Mouse (Mus musculus): ENCODE results near the gene Pgm5.
A peak's percentile ranks its signal among the peaks of the same experiment; 100 is the strongest.

The Pgm5 gene

GRCm38 (mm10) chr19:24667527-24667926, 194.1 kb downstream of the Pgm5 start:
- no peak for DNase-seq (ENCODE audit: low spot score in 2 of 2)

DNA sequence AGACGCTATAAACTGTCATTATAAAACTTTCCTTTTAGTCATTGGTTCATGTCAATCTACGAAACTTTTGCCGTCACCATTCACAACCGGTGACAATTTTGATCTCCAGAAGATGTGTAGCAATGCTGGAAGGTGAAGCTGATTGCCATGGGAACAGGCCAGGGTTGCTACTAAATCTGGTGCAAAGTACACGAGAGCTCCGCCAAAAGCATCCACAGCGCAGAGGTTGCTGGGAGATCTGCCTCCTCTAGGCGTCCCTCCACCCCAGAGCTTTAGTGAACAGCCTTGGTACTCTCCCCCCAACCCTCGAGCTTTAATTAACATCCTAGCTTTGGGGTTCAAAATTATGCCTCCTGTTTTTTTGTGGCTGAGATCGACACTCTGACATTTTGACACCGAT, 195.9 kb downstream of the Pgm5 start:
- DNase-seq (ENCODE audit: low spot score in 2 of 2), result no peak

- no peak for DNase-seq (ENCODE audit: low spot score in 2 of 2)
Observed at GRCm38 (mm10) chr19:24662346-24662745, 199.3 kb downstream of the Pgm5 start.

- DNase-seq (ENCODE audit: low spot score in 2 of 2), result no peak
Observed at GRCm38 (mm10) chr19:24656981-24657380, 204.7 kb downstream of the Pgm5 start.

DNA sequence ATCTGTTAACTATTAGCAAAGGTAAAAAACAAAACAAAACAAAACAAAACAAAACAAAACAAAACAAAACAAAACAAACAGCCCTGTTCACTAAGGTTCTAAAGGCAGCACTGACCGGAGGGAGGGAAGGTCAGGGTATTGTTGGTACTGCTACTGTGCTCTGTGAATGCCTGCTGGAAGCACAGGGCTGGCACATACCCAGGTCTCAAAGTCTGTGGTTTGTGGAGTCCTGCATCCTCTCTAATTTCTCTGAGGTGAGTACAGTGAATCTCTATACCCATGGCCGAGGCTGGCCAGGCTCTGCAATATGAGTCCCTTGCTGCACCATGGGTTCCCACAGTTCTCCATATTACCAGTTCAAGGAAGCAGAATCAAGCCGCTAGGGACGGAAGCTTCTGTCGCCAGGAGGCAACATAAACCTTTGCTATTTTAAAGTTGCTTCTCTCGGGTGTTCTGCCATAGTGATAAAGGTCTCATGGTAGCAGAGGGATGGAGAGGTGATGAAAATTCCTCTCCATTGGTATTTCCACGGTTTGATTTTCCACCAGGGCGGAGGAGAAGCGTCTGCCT, 208.3 kb downstream of the Pgm5 start:
- DNase-seq (ENCODE audit: low spot score in 2 of 2), result no peak

- DNase-seq (ENCODE audit: low spot score in 2 of 2), result no peak
Observed at GRCm38 (mm10) chr19:24652342-24653019, 209.2 kb downstream of the Pgm5 start.

DNA sequence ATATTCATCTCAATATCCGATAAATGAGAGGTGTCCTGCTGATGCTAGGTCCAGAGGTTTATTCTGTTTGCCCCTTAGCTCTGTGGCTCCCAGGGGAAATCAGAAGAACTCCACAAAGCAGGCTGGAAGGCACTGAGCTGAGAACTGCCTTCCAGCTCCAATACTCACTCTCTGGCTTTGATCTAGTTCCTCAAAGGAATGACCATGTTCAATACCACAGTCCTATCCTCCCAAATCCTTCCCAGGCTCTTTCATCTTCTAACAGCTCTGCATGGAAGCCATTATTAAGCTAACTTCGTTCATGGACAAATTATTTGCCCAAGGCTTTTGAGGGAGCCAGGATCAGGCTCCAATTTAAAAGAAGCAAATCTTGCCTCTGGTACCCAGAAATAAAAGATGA, 210.1 kb downstream of the Pgm5 start:
- DNase-seq (ENCODE audit: low spot score in 2 of 2), result no peak

DNA sequence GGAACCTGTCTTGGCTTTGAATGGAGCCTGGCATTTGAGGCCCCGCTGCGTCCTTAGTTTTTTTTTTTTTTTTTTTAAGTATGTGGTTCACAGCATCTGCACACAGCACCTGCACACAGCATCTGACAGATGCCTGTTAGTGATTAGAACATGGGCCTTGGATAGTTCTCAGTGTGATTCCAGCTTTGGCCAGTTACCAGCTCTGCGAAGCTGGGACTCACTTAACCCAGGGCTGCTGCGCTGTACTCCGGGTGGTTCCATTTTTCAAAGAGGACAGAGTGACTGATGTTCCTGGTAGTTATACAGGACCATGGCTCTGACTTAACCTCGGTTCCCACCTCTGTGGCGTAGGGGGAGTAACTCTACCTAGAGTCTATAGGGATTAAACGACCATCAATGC, 211.2 kb downstream of the Pgm5 start:
- no peak for DNase-seq (ENCODE audit: low spot score in 2 of 2)

DNA sequence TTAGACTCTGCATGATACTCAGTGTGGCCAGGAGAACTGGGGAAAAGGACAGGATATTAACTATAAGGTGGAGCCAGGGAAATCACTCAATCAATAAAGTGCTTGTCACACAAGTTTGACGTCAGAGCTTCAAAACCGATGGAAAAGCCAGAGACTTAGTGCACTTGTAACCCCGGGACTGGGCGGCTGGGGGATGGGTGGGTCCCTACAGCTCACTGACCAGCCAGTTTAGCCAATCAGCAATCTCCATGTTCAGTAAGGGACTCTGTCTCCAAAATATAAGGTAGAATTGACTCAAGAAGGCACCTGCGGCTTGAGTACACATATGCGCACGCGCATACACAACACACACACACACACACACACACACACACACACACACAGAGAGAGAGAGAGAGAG, 213.6 kb downstream of the Pgm5 start:
- DNase-seq (ENCODE audit: low spot score in 2 of 2), result no peak

DNA sequence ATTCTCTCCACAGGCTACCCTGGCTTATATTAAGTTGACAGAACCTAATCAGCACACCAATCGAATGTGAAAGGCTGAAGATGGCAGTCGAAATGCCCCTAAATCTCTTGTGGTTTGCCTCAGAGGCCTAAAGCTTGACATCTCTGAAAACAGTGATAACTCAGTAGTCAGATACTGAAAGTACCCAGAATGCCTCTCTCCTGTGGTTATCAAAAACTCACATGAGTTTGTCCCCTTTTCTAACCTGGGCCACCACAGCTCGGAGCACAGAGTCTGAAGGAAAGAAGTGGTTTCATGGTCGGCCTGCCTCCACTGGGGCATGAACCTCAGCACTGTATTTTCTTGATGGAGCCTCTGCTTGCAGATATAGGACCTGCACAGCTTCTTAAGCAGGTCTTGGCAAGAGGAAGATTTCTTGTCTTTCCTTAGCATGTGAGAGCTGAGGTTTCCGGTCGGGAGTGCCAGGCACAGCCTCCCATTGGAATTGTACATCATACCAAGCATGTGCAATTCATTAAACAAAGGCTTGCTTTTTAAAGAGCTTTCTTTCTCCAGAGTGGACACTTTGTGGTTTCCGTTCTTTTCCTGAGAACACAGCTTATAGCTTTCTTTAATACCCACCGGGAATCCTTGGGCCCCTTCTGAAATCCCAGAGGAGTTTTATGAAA, 215.4 kb downstream of the Pgm5 start:
- DNase-seq (ENCODE audit: low spot score in 2 of 2), result no peak

DNA sequence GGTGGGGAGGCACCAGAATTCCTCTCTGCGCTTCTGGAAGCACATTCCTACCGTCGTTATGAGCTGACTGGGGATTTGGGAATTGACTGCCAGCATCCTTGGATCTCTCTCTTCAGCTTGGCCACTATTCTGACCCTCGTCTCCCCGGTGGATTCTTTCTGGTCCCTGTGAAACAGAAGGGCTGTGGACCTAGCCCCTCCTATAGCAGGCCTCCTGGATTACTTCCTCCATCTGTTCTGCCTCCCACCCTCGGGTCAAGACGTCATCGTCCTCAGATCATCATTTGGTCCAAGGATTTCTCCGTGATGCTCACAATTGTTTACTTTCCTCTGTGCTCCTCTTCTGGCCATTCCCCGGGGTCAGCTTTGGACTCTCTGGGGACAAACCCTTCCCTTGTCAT, 216.7 kb downstream of the Pgm5 start:
- no peak for DNase-seq (ENCODE audit: low spot score in 2 of 2)

DNA sequence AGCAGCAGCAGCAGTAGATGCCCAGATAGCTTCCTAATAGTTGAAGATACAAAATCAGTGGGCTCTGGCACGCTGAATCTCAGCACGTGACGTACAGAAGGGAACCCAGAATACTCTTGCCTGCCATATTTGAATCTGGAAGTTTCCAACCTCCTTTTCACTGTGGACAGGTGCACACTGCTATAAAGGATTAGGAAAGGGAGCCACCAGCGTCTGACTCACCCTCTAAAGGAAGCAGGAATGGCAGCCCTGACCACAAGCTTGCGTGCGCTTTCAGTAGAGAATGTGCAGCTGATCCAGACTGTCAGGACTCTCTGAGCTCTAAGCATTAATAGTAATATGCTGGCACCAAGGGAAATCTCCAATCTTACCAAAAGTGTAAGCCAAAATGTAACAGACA, 220.7 kb downstream of the Pgm5 start:
- DNase-seq (ENCODE audit: low spot score in 2 of 2), result no peak

GRCm38 (mm10) chr19:24637988-24638387, 223.7 kb downstream of the Pgm5 start:
- no peak for DNase-seq (ENCODE audit: low spot score in 2 of 2)

DNA sequence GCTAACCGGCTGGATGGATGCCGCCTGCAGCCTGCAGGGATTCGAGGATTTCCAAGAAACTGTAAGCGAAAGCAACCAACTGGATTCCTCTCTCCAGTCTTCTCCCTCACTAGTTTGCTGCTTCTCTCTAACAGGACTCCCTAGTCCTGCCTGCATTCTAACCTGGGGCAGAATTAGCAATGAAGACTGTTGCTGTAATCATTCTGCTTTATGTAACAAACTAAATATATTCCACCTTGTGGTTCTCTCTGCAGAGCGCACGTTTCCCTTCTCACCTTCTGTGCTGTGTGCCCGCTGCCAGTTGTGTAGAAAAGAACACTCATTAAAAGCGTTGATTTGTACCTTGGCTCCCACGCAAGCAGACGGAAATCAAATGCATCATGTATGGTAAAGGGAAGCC, 225.0 kb downstream of the Pgm5 start:
- no peak for DNase-seq (ENCODE audit: low spot score in 2 of 2)

DNA sequence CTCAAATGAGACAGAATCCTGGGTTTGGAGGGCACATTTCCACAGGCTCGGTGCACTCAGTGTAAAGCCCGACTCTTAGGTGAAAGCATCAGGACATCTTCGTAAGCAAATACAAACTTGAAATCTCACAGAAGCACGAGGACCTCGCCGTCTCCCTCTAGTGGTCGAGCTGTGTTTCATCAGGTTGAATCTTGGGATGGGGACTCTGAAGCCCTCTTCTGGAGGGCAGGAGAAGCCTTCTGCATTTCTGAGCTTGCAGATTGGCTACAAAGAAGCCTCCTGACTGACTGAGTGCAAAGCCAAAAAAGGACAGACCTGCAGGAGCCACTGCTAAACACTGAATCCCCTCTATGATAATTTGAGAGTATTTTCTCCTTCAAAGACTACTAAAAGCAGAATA, 227.1 kb downstream of the Pgm5 start:
- peak; percentile 68 to 70 for DNase-seq (ENCODE audit: low spot score in 2 of 2)

All from frontal cortex, postnatal 36 days (tissue).